Mouse (Mus musculus): ENCODE results near the gene Spty2d1. TPM values are rescaled to one million over a fixed set of nuclear protein-coding genes. Genes with fewer than 3 reads are reported as not detected.

The Spty2d1 gene
- 11.0 and 11.8 TPM in 2 replicates for polyA plus RNA-seq (2015; fragmentation: Nextera tagmentation; extraction: Ambion mirVana)

- H3K9me3 ChIP-seq (ENCODE audit: control insufficient read depth, low read length) = no peaks in the 10 kb centered on the region
- ATAC-seq (ENCODE audit: low FRiP score, low TSS enrichment) (peak; percentile 96), DNase-seq (ENCODE audit: low spot score) (peak; percentile 99)
- under 1% methylated on average over 56 of the region's 57 CpGs for WGBS
- no peaks in the 10 kb centered on the region for H3K36me3 ChIP-seq (ENCODE audit: control insufficient read depth, insufficient read depth, low read length)
- TF ChIP-seq CTCF (IDR thresholded peaks at IDR 0.05; ENCODE audit: low read depth) (0 out of 2 replicates have a peak, but pooled peaks have one; percentile 7), EP300 (optimal IDR thresholded peaks at IDR 0.05) (no peak)
- H3K27me3 ChIP-seq (ENCODE audit: control insufficient read depth, insufficient read depth, low read length) = no peaks in the 10 kb centered on the region
- peak within 1 kb of the TSS; percentile 71 for H3K4me2 ChIP-seq (replicated peaks; ENCODE audit: low read depth)
- H3K27ac ChIP-seq (replicated peaks) = peak within 1 kb of the TSS; percentile 97
- peaks cover 2% of the 10 kb centered on the region; the same call in 1 of the 2 replicates for H3K4me1 ChIP-seq (replicated peaks; ENCODE audit: control insufficient read depth, insufficient read depth)
- peak within 1 kb of the TSS; percentile 74 for H3K4me3 ChIP-seq (ENCODE audit: low read depth, low read length)
- peak within 1 kb of the TSS; percentile 82 for H3K9ac ChIP-seq (ENCODE audit: low read length)
Measured at GRCm38 (mm10) chr7:47008168-47008993, at the start of gene Spty2d1. TSS of gene Spty2d1 (minus strand) at chr7:47008411.

DNA sequence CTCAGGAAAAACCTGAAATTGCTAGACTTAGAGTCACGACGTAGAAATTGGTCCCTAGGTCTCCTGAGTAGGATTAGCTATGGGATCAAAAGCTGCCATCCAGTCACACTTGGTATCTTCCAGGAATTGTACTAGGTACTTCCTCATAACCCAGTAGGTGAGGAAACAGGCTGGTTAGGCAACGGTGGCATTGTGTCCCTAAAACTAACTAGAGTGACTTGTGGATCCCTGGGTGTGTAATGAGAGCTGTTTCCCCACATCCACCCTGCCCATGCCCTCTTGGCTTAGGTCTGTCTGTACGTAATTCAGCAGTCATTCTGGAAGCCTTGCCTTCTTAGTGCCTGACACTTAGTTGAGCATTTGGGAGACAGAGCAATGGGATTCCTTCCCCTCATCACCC is 48.1 kb upstream of the Spty2d1 start:
- no peak overlapping the region for H3K9ac ChIP-seq (ENCODE audit: low read length)
- WGBS = 75% methylated on average over 4 of the region's 4 CpGs
- H3K27ac ChIP-seq (replicated peaks) = no peak overlapping the region
- ATAC-seq (ENCODE audit: low FRiP score, low TSS enrichment) (no peak), DNase-seq (ENCODE audit: low spot score) (no peak)
- H3K36me3 ChIP-seq (ENCODE audit: control insufficient read depth, insufficient read depth, low read length) = no peaks in the 10 kb centered on the region; the same call in 1 of the 2 replicates
- no peaks in the 10 kb centered on the region for H3K9me3 ChIP-seq (ENCODE audit: control insufficient read depth, low read length)
- no peaks in the 10 kb centered on the region for H3K27me3 ChIP-seq (ENCODE audit: control insufficient read depth, insufficient read depth, low read length)
- no peak overlapping the region for H3K4me3 ChIP-seq (ENCODE audit: low read depth, low read length)
- peaks cover 4% of the 10 kb centered on the region; the same call in 1 of the 2 replicates for H3K4me1 ChIP-seq (replicated peaks; ENCODE audit: control insufficient read depth, insufficient read depth)
- TF ChIP-seq EP300 (optimal IDR thresholded peaks at IDR 0.05) (no peak), CTCF (IDR thresholded peaks at IDR 0.05; ENCODE audit: low read depth) (no peak)
- no peak overlapping the region for H3K4me2 ChIP-seq (replicated peaks; ENCODE audit: low read depth)

GRCm38 (mm10) chr7:47055744-47056143 is 47.5 kb upstream of the Spty2d1 start:
- H3K4me2 ChIP-seq (replicated peaks; ENCODE audit: low read depth) = no peak overlapping the region
- H3K9me3 ChIP-seq (ENCODE audit: control insufficient read depth, low read length) = no peaks in the 10 kb centered on the region
- H3K4me3 ChIP-seq (ENCODE audit: low read depth, low read length) = no peak overlapping the region
- no peaks in the 10 kb centered on the region for H3K27me3 ChIP-seq (ENCODE audit: control insufficient read depth, insufficient read depth, low read length)
- H3K9ac ChIP-seq (ENCODE audit: low read length) = no peak overlapping the region
- no peak for DNase-seq (ENCODE audit: low spot score)
- H3K27ac ChIP-seq (replicated peaks) = no peak overlapping the region
- H3K36me3 ChIP-seq (ENCODE audit: control insufficient read depth, insufficient read depth, low read length) = no peaks in the 10 kb centered on the region; the same call in 1 of the 2 replicates
- ATAC-seq (ENCODE audit: low FRiP score, low TSS enrichment) = no peak
- H3K4me1 ChIP-seq (replicated peaks; ENCODE audit: control insufficient read depth, insufficient read depth) = peaks cover 6% of the 10 kb centered on the region; the same call in 1 of the 2 replicates
- TF ChIP-seq EP300 (optimal IDR thresholded peaks at IDR 0.05) = no peak
- no peak for TF ChIP-seq CTCF (IDR thresholded peaks at IDR 0.05; ENCODE audit: low read depth)
- 82% methylated on average over 9 of the region's 9 CpGs for WGBS

GRCm38 (mm10) chr7:47054666-47055065 is 46.5 kb upstream of the Spty2d1 start:
- Histone ChIP-seq H3K27me3 (ENCODE audit: control insufficient read depth, insufficient read depth, low read length) (no peaks in the 10 kb centered on the region), H3K9me3 (ENCODE audit: control insufficient read depth, low read length) (no peaks in the 10 kb centered on the region), H3K27ac (replicated peaks) (no peak overlapping the region), H3K9ac (ENCODE audit: low read length) (no peak overlapping the region), H3K4me2 (replicated peaks; ENCODE audit: low read depth) (no peak overlapping the region), H3K4me3 (ENCODE audit: low read depth, low read length) (no peak overlapping the region), H3K36me3 (ENCODE audit: control insufficient read depth, insufficient read depth, low read length) (no peaks in the 10 kb centered on the region; the same call in 1 of the 2 replicates), H3K4me1 (replicated peaks; ENCODE audit: control insufficient read depth, insufficient read depth) (peaks cover 6% of the 10 kb centered on the region; the same call in 1 of the 2 replicates)
- no peak for DNase-seq (ENCODE audit: low spot score)
- TF ChIP-seq EP300 (optimal IDR thresholded peaks at IDR 0.05) = no peak
- no peak for TF ChIP-seq CTCF (IDR thresholded peaks at IDR 0.05; ENCODE audit: low read depth)
- ATAC-seq (ENCODE audit: low FRiP score, low TSS enrichment) = no peak
- WGBS = 89% methylated on average over 2 of the region's 2 CpGs

DNA sequence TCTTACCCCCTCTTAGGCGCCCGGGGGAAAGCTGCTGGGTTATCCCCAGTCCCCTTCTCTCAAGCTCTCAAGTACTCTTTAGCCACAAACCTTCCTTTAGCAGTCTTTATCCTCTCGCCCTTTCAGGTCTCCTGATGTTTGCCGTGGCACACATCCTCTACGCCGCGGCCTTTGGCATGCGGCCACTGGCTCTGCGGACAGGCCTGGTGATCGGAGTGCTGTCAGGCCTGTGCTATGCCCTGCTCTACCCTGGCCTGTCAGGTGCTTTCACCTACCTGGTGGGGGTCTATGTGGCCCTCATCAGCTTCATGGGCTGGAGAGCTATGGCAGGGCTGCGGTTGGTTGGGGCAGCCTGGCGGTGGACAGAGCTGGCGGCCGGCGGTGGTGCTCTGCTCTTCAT is 45.1 kb upstream of the Spty2d1 start:
- no peaks in the 10 kb centered on the region for H3K27me3 ChIP-seq (ENCODE audit: control insufficient read depth, insufficient read depth, low read length)
- H3K4me3 ChIP-seq (ENCODE audit: low read depth, low read length) = no peak overlapping the region
- no peak overlapping the region for H3K27ac ChIP-seq (replicated peaks)
- WGBS = 90% methylated on average over 15 of the region's 15 CpGs
- H3K9me3 ChIP-seq (ENCODE audit: control insufficient read depth, low read length) = no peaks in the 10 kb centered on the region
- H3K9ac ChIP-seq (ENCODE audit: low read length) = no peak overlapping the region
- no peak for ATAC-seq (ENCODE audit: low FRiP score, low TSS enrichment)
- H3K36me3 ChIP-seq (ENCODE audit: control insufficient read depth, insufficient read depth, low read length) = no peaks in the 10 kb centered on the region; the same call in 1 of the 2 replicates
- TF ChIP-seq EP300 (optimal IDR thresholded peaks at IDR 0.05) (no peak), CTCF (IDR thresholded peaks at IDR 0.05; ENCODE audit: low read depth) (no peak)
- DNase-seq (ENCODE audit: low spot score) = no peak
- H3K4me2 ChIP-seq (replicated peaks; ENCODE audit: low read depth) = no peak overlapping the region
- H3K4me1 ChIP-seq (replicated peaks; ENCODE audit: control insufficient read depth, insufficient read depth) = peaks cover 6% of the 10 kb centered on the region; the same call in 1 of the 2 replicates

DNA sequence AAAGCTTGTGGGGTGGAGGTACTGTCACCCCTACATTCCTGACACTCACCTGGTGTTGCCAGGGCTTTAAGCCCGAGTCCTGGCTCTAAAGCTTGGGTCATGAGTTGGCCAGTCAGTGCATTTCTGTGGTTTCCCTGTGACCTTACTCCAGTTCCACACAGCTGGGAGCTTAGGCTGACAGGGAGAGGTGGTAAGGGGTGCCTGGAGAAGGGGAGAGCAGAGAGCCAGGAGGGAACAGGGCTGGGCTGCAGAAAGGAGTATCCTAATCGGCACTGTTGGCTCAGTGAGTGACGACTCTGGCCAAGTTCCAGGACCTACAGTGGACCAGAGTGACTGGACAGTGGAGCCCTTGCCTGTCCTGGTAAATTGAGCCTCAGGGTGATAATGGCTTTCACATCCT is 44.1 kb upstream of the Spty2d1 start:
- Histone ChIP-seq H3K36me3 (ENCODE audit: control insufficient read depth, insufficient read depth, low read length) (no peaks in the 10 kb centered on the region; the same call in 1 of the 2 replicates), H3K4me2 (replicated peaks; ENCODE audit: low read depth) (peak overlapping the region; percentile 90), H3K9ac (ENCODE audit: low read length) (peak overlapping the region; percentile 41), H3K9me3 (ENCODE audit: control insufficient read depth, low read length) (no peaks in the 10 kb centered on the region), H3K27me3 (ENCODE audit: control insufficient read depth, insufficient read depth, low read length) (no peaks in the 10 kb centered on the region), H3K27ac (replicated peaks) (peak overlapping the region; percentile 70), H3K4me1 (replicated peaks; ENCODE audit: control insufficient read depth, insufficient read depth) (peaks cover 6% of the 10 kb centered on the region; the same call in 1 of the 2 replicates), H3K4me3 (ENCODE audit: low read depth, low read length) (peak overlapping the region; percentile 76; the same call in 1 of the 2 replicates)
- WGBS = 19% methylated on average over 3 of the region's 3 CpGs
- TF ChIP-seq CTCF (IDR thresholded peaks at IDR 0.05; ENCODE audit: low read depth) = no peak
- no peak for TF ChIP-seq EP300 (optimal IDR thresholded peaks at IDR 0.05)
- ATAC-seq (ENCODE audit: low FRiP score, low TSS enrichment) = no peak
- no peak for DNase-seq (ENCODE audit: low spot score)

All from stomach, postnatal 0 days (tissue).